In the genomic region with DNA sequence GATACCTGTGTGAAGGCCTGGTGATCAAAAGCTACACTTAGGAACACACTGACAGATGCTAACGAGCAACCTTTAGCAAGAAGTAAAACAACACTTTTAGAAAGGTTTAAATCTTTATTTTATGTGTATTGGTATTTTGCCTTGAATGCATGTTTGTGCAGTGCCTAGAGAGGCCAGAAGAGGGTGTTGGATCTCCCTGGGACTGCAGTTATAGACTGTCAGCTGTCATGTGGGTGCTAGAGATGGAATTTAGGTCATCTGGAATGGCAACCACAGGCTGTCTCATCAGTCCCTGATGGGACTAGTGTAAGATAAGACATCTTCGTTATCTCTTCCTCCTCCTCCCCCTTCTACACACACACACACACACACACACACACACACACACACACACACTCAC, we compare ENCODE assay signal across 17 mouse cellular contexts. TPM values are rescaled to one million over a fixed set of nuclear protein-coding genes. Genes with fewer than 3 reads are reported as not detected.
DNase-seq lines count a peak whose midpoint lies in the region; ATAC-seq and TF ChIP-seq lines count a peak whose summit lies in the region.
"Had no signal": no experiment of that assay in that cellular context is flagged by ENCODE, and none has a peak within 500 bp of the region (broad histone marks: within the 10 kb centered on the region; RNA-seq: fewer than 3 reads in every experiment).

No protein-coding gene starts in this region.

- no peaks in the 10 kb centered on the region for H3K79me2 ChIP-seq in CH12.LX (replicated peaks; ENCODE audit: control insufficient read depth, extremely low read depth, insufficient read depth, poor library complexity, severe bottlenecking)

- no peak overlapping the region for H3K27ac ChIP-seq in heart, postnatal 0 days (ENCODE audit: low read depth)
- no peak overlapping the region for H3K27ac ChIP-seq in heart, embryonic 12.5 days (ENCODE audit: poor library complexity, severe bottlenecking)
- no peak overlapping the region for H3K27ac ChIP-seq in CH12.LX (ENCODE audit: insufficient read depth, low read depth)
- H3K27ac ChIP-seq: hindbrain, embryonic 15.5 days; neural tube, embryonic 13.5 days had no signal

- 0 out of 2 replicates have a peak, but pooled peaks cover 3% of the 10 kb centered on the region for H3K4me1 ChIP-seq in heart, postnatal 0 days (ENCODE audit: control insufficient read depth, insufficient read depth)
- H3K4me1 ChIP-seq in heart, embryonic 12.5 days (replicated peaks) = peaks cover 12% of the 10 kb centered on the region
- H3K4me1 ChIP-seq in CH12.LX (ENCODE audit: control insufficient read depth in 1 of 2, insufficient read depth in 2 of 2) = no peaks in the 10 kb centered on the region
- H3K4me1 ChIP-seq: hindbrain, embryonic 15.5 days; neural tube, embryonic 13.5 days had no signal

- no peak overlapping the region for H3K9ac ChIP-seq in heart, postnatal 0 days (replicated peaks; ENCODE audit: low read depth, low read length)
- no peak overlapping the region for H3K9ac ChIP-seq in heart, embryonic 12.5 days
- no peak overlapping the region for H3K9ac ChIP-seq in CH12.LX (ENCODE audit: insufficient read depth, low read depth)
- H3K9ac ChIP-seq: hindbrain, embryonic 15.5 days; neural tube, embryonic 13.5 days had no signal

- H3K27me3 ChIP-seq in heart, postnatal 0 days (ENCODE audit: control insufficient read depth, insufficient read depth, low read length) = no peaks in the 10 kb centered on the region
- no peaks in the 10 kb centered on the region for H3K27me3 ChIP-seq in heart, embryonic 12.5 days (replicated peaks)
- H3K27me3 ChIP-seq in CH12.LX (replicated peaks) = no peaks in the 10 kb centered on the region
- H3K27me3 ChIP-seq: hindbrain, embryonic 15.5 days; neural tube, embryonic 13.5 days had no signal

- no peak overlapping the region for H3K4me3 ChIP-seq in heart, postnatal 0 days (ENCODE audit: low read depth, low read length)
- H3K4me3 ChIP-seq in heart, embryonic 12.5 days = no peak overlapping the region
- no peak overlapping the region for H3K4me3 ChIP-seq in CH12.LX (replicated peaks in 1 of 3; ENCODE audit: low read depth in 2 of 3, low read length in 2 of 3, poor library complexity in 1 of 3)
- H3K4me3 ChIP-seq: erythroblast, embryonic 14.5 days; hindbrain, embryonic 15.5 days; neural tube, embryonic 13.5 days had no signal

- H3K36me3 ChIP-seq in heart, postnatal 0 days (replicated peaks; ENCODE audit: control insufficient read depth, insufficient read depth, low read length) = no peaks in the 10 kb centered on the region
- H3K36me3 ChIP-seq in heart, embryonic 12.5 days = no peaks in the 10 kb centered on the region
- no peaks in the 10 kb centered on the region for H3K36me3 ChIP-seq in CH12.LX (replicated peaks in 1 of 2; ENCODE audit: control insufficient read depth in 1 of 2, insufficient read depth in 1 of 2, low read length in 1 of 2)
- H3K36me3 ChIP-seq: hindbrain, embryonic 15.5 days; neural tube, embryonic 13.5 days had no signal

- DNase-seq in heart, postnatal 0 days (ENCODE audit: low spot score) = no peak
- DNase-seq in 3T3-L1 (ENCODE audit: low read depth, low spot score) (peak; percentile 21), CH12.LX (ENCODE audit: extremely low read depth) (no peak)
- peak; percentile 56 for DNase-seq in retina, embryonic 14.5 days (ENCODE audit: low spot score)
- DNase-seq in right cerebral cortex, postnatal 4 days = no peak
- no peak for DNase-seq in right cerebral cortex, adult 18-20 months
- DNase-seq: adrenal gland, postnatal 25 days; lung, adult 18-20 months had no signal

- no peak for ATAC-seq in heart, postnatal 0 days (ENCODE audit: insufficient read depth, low read depth)
- ATAC-seq in heart, embryonic 12.5 days (ENCODE audit: insufficient number of reproducible peaks, low FRiP score) = no peak

- no peak for TF ChIP-seq EP300 in heart, postnatal 0 days (IDR thresholded peaks at IDR 0.05; ENCODE audit: low read depth)
- TF ChIP-seq EP300 in CH12.LX (IDR thresholded peaks at IDR 0.05; ENCODE audit: low read length) = no peak

- no peak overlapping the region for H3K4me2 ChIP-seq in heart, postnatal 0 days (ENCODE audit: low read depth, low read length)
- no peak overlapping the region for H3K4me2 ChIP-seq in heart, embryonic 12.5 days
- no peak overlapping the region for H3K4me2 ChIP-seq in CH12.LX (ENCODE audit: insufficient read depth, low read depth, poor library complexity, severe bottlenecking)
- H3K4me2 ChIP-seq: hindbrain, embryonic 15.5 days; midbrain, embryonic 11.5 days; neural tube, embryonic 13.5 days had no signal

- peak; percentile 25 for TF ChIP-seq RAD21 in CH12.LX (IDR thresholded peaks at IDR 0.05; ENCODE audit: low read depth, low read length)

- no peak for TF ChIP-seq POLR2A in CH12.LX (IDR thresholded peaks at IDR 0.05; ENCODE audit: low read depth, low read length)

- dilution Hi-C loops in CH12.LX (cut with MboI; ENCODE audit: extremely low pct_ligation_motif_present, extremely low pct_unique_long_range_greater_than_20kb, low sequenced_read_pairs) = no loop called here

- H3K9me3 ChIP-seq in heart, postnatal 0 days (replicated peaks; ENCODE audit: control insufficient read depth, low read length) = no peaks in the 10 kb centered on the region
- no peaks in the 10 kb centered on the region for H3K9me3 ChIP-seq in heart, embryonic 12.5 days (replicated peaks)
- no peaks in the 10 kb centered on the region for H3K9me3 ChIP-seq in CH12.LX (replicated peaks; ENCODE audit: low read length)
- H3K9me3 ChIP-seq: hindbrain, embryonic 15.5 days; neural tube, embryonic 13.5 days had no signal

- WGBS in heart, postnatal 0 days = 53% methylated on average over 2 of the region's 2 CpGs
- WGBS in heart, embryonic 12.5 days = 63% methylated on average over 2 of the region's 2 CpGs

- in situ Hi-C loops in CH12.LX (cut with MboI; ENCODE audit: low pct_ligation_motif_present, low pct_unique_long_range_greater_than_20kb, low sequenced_read_pairs) = no loop called here

- TF ChIP-seq CTCF in heart, postnatal 0 days (IDR thresholded peaks at IDR 0.05; ENCODE audit: low read depth) = peak; percentile 30
- TF ChIP-seq CTCF in CH12.LX (conservative IDR thresholded peaks at IDR 0.05 in 1 of 2, IDR thresholded peaks at IDR 0.05 in 1 of 2; ENCODE audit: low read depth in 2 of 2, low read length in 2 of 2) = peak; percentile 10 to 42; a peak in 2 of 4 replicates

TF ChIP-seq in CH12.LX, 34 proteins besides CTCF, POLR2A, EP300 and RAD21:
- peak; percentile 13; the same call in 1 of the 2 replicates for TF ChIP-seq SMC3 (IDR thresholded peaks at IDR 0.05; ENCODE audit: low read depth, low read length)
- no peak for TF ChIP-seq ZC3H11A (IDR thresholded peaks at IDR 0.05; ENCODE audit: low read depth, low read length)

RNA-seq across cellular contexts. Expression of a gene that starts 23.0 kb away (rescaled TPM):
- total RNA-seq in heart, postnatal 0 days (2014; rRNA removed; ENCODE audit: low replicate concordance) = 7.7 and 8.5 TPM in 2 replicates
- 8.0 and 10.3 TPM in 2 replicates for polyA plus RNA-seq in heart, postnatal 0 days (2015; fragmentation: Nextera tagmentation; extraction: Ambion mirVana)
- 25.6 and 25.8 TPM in 2 replicates for polyA plus RNA-seq in heart, embryonic 12.5 days (2016; fragmentation: Nextera tagmentation; extraction: Ambion mirVana)
- total RNA-seq in CH12.LX (2012; rRNA removed) (0.42 and 0.97 TPM in 2 replicates), CH12.LX (2014; rRNA removed) (1.9 TPM in 2 replicates)
- 1.8 and 2.2 TPM in 2 replicates for polyA plus RNA-seq in CH12.LX (2012; ENCODE audit: insufficient read length, low read depth)

RNA-seq across cellular contexts. Expression of a gene that starts 25.2 kb away (rescaled TPM):
- not detected in 2 replicates for total RNA-seq in heart, postnatal 0 days (2014; rRNA removed; ENCODE audit: low replicate concordance)
- not detected in 2 replicates for polyA plus RNA-seq in heart, postnatal 0 days (2015; fragmentation: Nextera tagmentation; extraction: Ambion mirVana)
- not detected in 2 replicates for polyA plus RNA-seq in heart, embryonic 12.5 days (2016; fragmentation: Nextera tagmentation; extraction: Ambion mirVana)
- total RNA-seq in CH12.LX (2012; rRNA removed) (not detected in 2 replicates), CH12.LX (2014; rRNA removed) (not detected in 2 replicates)
- polyA plus RNA-seq in CH12.LX (2012; ENCODE audit: insufficient read length, low read depth) = not detected in 2 replicates
- total RNA-seq: adrenal gland, postnatal 25 days; left cerebral cortex, postnatal 25 days had no signal
- polyA plus RNA-seq: erythroblast, embryonic 14.5 days; heart, embryonic 14.5 days; hindbrain, embryonic 15.5 days; large intestine, adult 2 months; midbrain, embryonic 11.5 days; neural tube, embryonic 13.5 days had no signal

RNA-seq across cellular contexts. Expression of a gene that starts 25.2 kb away (rescaled TPM):
- not detected in 2 replicates for total RNA-seq in heart, postnatal 0 days (2014; rRNA removed; ENCODE audit: low replicate concordance)
- not detected in 2 replicates for polyA plus RNA-seq in heart, postnatal 0 days (2015; fragmentation: Nextera tagmentation; extraction: Ambion mirVana)
- polyA plus RNA-seq in heart, embryonic 12.5 days (2016; fragmentation: Nextera tagmentation; extraction: Ambion mirVana) = not detected in 2 replicates
- not detected in 2 replicates for total RNA-seq in CH12.LX (2012; rRNA removed)
- not detected in 2 replicates for total RNA-seq in CH12.LX (2014; rRNA removed)
- not detected in 2 replicates for polyA plus RNA-seq in CH12.LX (2012; ENCODE audit: insufficient read length, low read depth)
- total RNA-seq: adrenal gland, postnatal 25 days; common myeloid progenitor, adult 5-6 weeks; left cerebral cortex, postnatal 25 days had no signal
- polyA plus RNA-seq: erythroblast, embryonic 14.5 days; heart, embryonic 14.5 days; hindbrain, embryonic 15.5 days; large intestine, adult 2 months; midbrain, embryonic 11.5 days; neural tube, embryonic 13.5 days had no signal

RNA-seq across cellular contexts. Expression of a gene that starts 31.0 kb away (rescaled TPM):
- 1.8 TPM in 1 of 2 replicates, not detected in the other for total RNA-seq in heart, postnatal 0 days (2014; rRNA removed; ENCODE audit: low replicate concordance)
- 2.8 TPM in 1 of 2 replicates, not detected in the other for polyA plus RNA-seq in heart, postnatal 0 days (2015; fragmentation: Nextera tagmentation; extraction: Ambion mirVana)
- polyA plus RNA-seq in heart, embryonic 12.5 days (2016; fragmentation: Nextera tagmentation; extraction: Ambion mirVana) = not detected in 2 replicates
- total RNA-seq in CH12.LX (2012; rRNA removed) (0.08 and 0.13 TPM in 2 replicates), CH12.LX (2014; rRNA removed) (not detected in 2 replicates)
- polyA plus RNA-seq in CH12.LX (2012; ENCODE audit: insufficient read length, low read depth) = 0.12 TPM in 1 of 2 replicates, not detected in the other
- total RNA-seq: adrenal gland, postnatal 25 days; common myeloid progenitor, adult 5-6 weeks had no signal
- polyA plus RNA-seq: erythroblast, embryonic 14.5 days; midbrain, embryonic 11.5 days; neural tube, embryonic 13.5 days had no signal

RNA-seq across cellular contexts. Expression of a gene that starts 47.3 kb away (rescaled TPM):
- 1.5 and 2.1 TPM in 2 replicates for total RNA-seq in heart, postnatal 0 days (2014; rRNA removed; ENCODE audit: low replicate concordance)
- 0.97 and 1.1 TPM in 2 replicates for polyA plus RNA-seq in heart, postnatal 0 days (2015; fragmentation: Nextera tagmentation; extraction: Ambion mirVana)
- 2.3 and 2.6 TPM in 2 replicates for polyA plus RNA-seq in heart, embryonic 12.5 days (2016; fragmentation: Nextera tagmentation; extraction: Ambion mirVana)
- 0.21 TPM in 1 of 2 replicates, not detected in the other for total RNA-seq in CH12.LX (2012; rRNA removed)
- total RNA-seq in CH12.LX (2014; rRNA removed) = not detected in 2 replicates
- 0.10 and 0.14 TPM in 2 replicates for polyA plus RNA-seq in CH12.LX (2012; ENCODE audit: insufficient read length, low read depth)
- polyA plus RNA-seq: erythroblast, embryonic 14.5 days had no signal

Comparison
In these comparisons a context has a peak if more than half of its experiments do, and no peak if none do; other contexts are left out.
1. DNase-seq: peak in 3T3-L1 (single experiment) and retina, embryonic 14.5 days (single experiment); none in heart, postnatal 0 days (single experiment), CH12.LX (single experiment), right cerebral cortex, postnatal 4 days (single experiment) and right cerebral cortex, adult 18-20 months (single experiment).